Mouse (Mus musculus): ENCODE data around the gene Chst10. TPM values are rescaled to one million over a fixed set of nuclear protein-coding genes. Genes with fewer than 3 reads are reported as not detected.

Gene Chst10
- polyA plus RNA-seq, 1 experiment from 2014 or later: 2.7 TPM

DNA sequence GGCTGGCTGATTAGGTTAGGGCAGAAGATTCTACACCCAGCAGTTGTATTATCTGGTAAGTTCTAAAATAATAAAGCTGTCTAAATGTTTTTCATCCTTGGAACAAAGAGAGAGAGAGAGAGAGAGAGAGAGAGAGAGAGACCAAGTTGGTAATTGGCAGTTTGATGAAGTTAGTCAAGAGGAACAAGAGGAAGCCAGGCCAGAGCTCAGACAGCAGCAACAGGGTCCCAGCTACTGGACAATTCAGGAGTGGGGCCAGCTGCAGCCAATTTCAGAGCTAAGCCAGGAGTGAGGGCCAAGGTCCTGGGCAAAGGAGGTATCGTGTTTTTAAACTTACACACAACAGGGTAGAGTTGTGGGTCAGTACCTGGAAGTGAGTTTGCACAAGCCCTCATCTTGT is 55.1 kb downstream of the Chst10 start:
- Histone ChIP-seq H3K36me3 (no peaks in the 10 kb centered on the region), H3K27me3 (replicated peaks) (peaks cover 9% of the 10 kb centered on the region), H3K4me2 (no peak overlapping the region), H3K9me3 (no peaks in the 10 kb centered on the region), H3K27ac (replicated peaks) (no peak overlapping the region), H3K9ac (no peak overlapping the region), H3K4me3 (no peak overlapping the region), H3K4me1 (no peaks in the 10 kb centered on the region)
- no peak for ATAC-seq (ENCODE audit: extremely low read depth, insufficient number of reproducible peaks, low FRiP score, low TSS enrichment)
- 57% methylated on average over 1 of the region's 1 CpGs for WGBS

DNA sequence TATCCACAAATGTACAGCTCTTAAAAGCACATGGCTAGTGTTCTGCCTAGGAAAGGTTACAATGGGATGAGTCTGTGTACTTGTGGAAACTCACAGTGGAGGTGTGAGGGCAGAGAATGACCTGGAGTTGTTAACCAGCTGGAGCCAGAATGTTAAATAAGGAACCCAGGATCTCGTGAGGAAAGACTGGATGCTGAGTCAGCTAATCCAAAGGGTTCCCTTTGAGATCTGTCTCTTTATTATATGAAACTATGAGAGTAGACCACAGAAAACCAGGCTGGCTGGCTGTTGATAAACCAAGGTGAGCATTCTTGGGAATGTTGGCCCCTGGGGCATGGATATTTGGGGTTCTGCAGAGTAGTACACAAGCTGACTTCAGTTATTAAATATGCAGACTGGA is 58.0 kb downstream of the Chst10 start:
- no peak for ATAC-seq (ENCODE audit: extremely low read depth, insufficient number of reproducible peaks, low FRiP score, low TSS enrichment)
- Histone ChIP-seq H3K36me3 (no peaks in the 10 kb centered on the region), H3K4me3 (no peak overlapping the region), H3K4me1 (peaks cover 6% of the 10 kb centered on the region), H3K27me3 (replicated peaks) (peaks cover 38% of the 10 kb centered on the region), H3K9me3 (no peaks in the 10 kb centered on the region), H3K4me2 (no peak overlapping the region), H3K9ac (no peak overlapping the region), H3K27ac (replicated peaks) (no peak overlapping the region)
- 44% methylated on average over 1 of the region's 1 CpGs for WGBS

GRCm38 (mm10) chr1:38836477-38836872 is 61.5 kb downstream of the Chst10 start, which contains the start of gene Lonrf2:
TSS of gene Lonrf2 (minus strand) at chr1:38836711.
- 2% methylated on average over 47 of the region's 47 CpGs for WGBS
- peak; percentile 14; the same call in 1 of the 2 replicates for ATAC-seq (ENCODE audit: extremely low read depth, insufficient number of reproducible peaks, low FRiP score, low TSS enrichment)
- Histone ChIP-seq H3K27me3 (replicated peaks) (peaks cover 49% of the 10 kb centered on the region), H3K9ac (peak within 1 kb of the TSS; percentile 86), H3K4me3 (peak within 1 kb of the TSS; percentile 72), H3K36me3 (no peaks in the 10 kb centered on the region), H3K9me3 (no peaks in the 10 kb centered on the region), H3K4me1 (peaks cover 6% of the 10 kb centered on the region), H3K27ac (replicated peaks) (0 out of 2 replicates have a peak within 1 kb of the TSS, but pooled peaks have one; percentile 12), H3K4me2 (peak within 1 kb of the TSS; percentile 99)

DNA sequence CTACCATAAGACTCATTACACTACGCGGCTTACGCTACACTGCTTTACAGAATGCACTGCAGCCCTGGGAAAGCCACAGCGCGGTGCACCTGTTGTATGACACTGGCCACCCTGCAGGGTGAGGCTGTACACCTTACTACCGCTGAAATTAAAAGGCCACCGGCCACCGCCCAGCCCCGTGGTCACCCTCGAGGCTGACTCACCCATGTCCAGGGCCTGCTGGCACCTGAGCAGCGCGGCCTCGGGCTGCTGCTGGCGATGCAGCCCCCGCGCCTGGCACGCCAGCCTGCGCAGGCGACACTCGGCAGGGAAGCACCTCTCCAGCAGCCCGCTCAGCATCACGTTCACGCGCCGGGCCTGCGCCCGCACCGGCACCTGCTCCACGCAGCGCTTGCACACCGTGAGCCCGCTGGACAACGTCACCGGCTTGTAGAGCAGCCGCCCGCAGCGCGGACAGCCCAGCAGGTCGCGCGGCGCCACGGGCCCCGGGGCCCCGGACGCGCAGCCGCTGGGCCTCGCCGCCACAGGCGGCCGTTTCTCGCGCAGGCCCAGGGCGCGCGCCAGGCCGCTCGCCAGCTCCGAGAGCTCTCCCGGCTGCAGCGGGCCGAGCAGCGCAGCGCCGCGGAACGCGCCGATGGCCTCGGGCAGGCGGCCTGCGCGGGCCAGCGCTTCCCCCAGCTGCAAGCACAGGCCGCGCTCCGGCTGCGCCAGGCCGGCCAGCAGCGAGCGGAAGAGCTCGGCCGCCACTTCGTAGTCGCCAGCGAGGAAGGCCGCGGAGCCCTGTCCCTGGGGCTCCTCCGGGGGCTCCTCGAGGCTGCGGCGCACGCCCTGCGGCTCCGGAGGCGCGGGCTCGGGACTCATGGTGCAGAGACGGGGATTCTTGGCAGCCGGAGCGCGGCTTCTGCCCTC is 62.1 kb downstream of the Chst10 start:
- 3% methylated on average over 103 of the region's 103 CpGs for WGBS
- peak; percentile 37; the same call in 1 of the 2 replicates for ATAC-seq (ENCODE audit: extremely low read depth, insufficient number of reproducible peaks, low FRiP score, low TSS enrichment)
- Histone ChIP-seq H3K9ac (peak overlapping the region; percentile 86), H3K4me3 (peak overlapping the region; percentile 72), H3K27ac (replicated peaks) (0 out of 2 replicates have a peak overlapping the region, but pooled peaks have one; percentile 12), H3K36me3 (no peaks in the 10 kb centered on the region), H3K4me1 (peaks cover 6% of the 10 kb centered on the region), H3K9me3 (no peaks in the 10 kb centered on the region), H3K4me2 (peak overlapping the region; percentile 99), H3K27me3 (replicated peaks) (peaks cover 49% of the 10 kb centered on the region)

DNA sequence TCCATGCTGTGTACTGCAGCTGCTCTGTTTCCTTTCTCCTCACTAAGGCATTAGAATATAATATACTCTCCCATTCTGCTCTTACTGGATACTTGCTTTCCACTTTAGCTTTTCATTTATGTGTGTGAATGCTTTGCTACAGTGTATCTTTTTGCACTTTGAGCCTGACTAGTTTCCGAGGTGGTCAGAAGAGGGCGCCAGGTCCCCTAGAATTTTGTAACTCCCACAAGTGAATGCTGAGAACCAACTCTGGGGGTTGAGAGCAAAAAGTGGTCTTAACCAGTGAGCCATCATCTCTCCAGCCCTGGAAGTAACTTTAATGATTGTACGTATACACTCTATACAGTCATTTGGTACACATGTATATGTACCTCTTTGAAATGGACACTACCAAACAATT is 63.1 kb downstream of the Chst10 start:
- 34% methylated on average over 3 of the region's 3 CpGs for WGBS
- H3K4me3 ChIP-seq: no peak overlapping the region; the same call in 1 of the 2 replicates
- peaks cover 6% of the 10 kb centered on the region for H3K4me1 ChIP-seq
- H3K9ac ChIP-seq: no peak overlapping the region
- peaks cover 49% of the 10 kb centered on the region for H3K27me3 ChIP-seq (replicated peaks)
- no peak for ATAC-seq (ENCODE audit: extremely low read depth, insufficient number of reproducible peaks, low FRiP score, low TSS enrichment)
- no peaks in the 10 kb centered on the region for H3K36me3 ChIP-seq
- no peak overlapping the region for H3K27ac ChIP-seq (replicated peaks)
- H3K9me3 ChIP-seq: no peaks in the 10 kb centered on the region
- H3K4me2 ChIP-seq: peak overlapping the region; percentile 99

DNA sequence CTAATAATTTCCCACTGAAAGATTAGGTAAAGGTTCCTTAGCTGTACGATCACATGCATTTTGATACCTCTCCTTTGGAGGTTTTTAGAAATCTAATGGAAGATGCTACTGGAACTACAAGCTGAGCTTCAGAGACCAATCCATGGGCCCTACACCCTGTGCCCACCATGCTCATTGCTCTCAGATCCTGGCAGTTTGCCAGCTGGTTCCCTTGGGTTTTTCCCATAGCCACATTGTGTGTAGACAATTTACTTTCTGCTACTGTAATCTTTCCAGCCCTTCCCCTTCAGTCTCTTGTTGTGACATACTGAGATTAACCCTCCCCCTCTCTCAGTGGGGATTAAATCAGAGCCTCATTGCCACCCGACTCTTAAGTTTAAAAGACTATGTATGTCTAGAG is 73.0 kb downstream of the Chst10 start:
- H3K27ac ChIP-seq (replicated peaks): no peak overlapping the region
- H3K4me1 ChIP-seq: no peaks in the 10 kb centered on the region
- no peak overlapping the region for H3K4me3 ChIP-seq
- no peaks in the 10 kb centered on the region for H3K36me3 ChIP-seq
- H3K9ac ChIP-seq: no peak overlapping the region
- H3K9me3 ChIP-seq: no peaks in the 10 kb centered on the region
- H3K27me3 ChIP-seq (replicated peaks): peaks cover 7% of the 10 kb centered on the region
- no peak for ATAC-seq (ENCODE audit: extremely low read depth, insufficient number of reproducible peaks, low FRiP score, low TSS enrichment)
- H3K4me2 ChIP-seq: no peak overlapping the region
- WGBS: 63% methylated on average over 2 of the region's 2 CpGs

DNA sequence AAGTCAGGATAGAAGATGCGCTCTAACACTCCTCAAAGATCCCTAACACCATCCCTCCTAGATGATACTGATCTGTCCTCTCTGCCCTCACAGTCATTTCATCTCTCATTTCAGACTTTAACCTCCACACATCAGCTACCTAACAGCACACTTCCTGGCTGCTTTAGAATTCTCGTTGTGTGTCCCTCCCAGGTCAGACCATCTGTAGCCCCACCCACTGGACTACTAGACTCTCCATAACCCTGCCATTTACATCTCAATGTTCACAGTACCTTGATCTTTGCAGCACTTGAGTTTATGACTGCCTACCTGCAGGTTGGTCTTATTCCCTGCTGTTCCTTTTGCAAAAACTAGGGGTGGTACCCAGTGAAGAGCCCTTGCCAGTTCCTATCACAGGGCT is 74.1 kb downstream of the Chst10 start:
- ATAC-seq (ENCODE audit: extremely low read depth, insufficient number of reproducible peaks, low FRiP score, low TSS enrichment): no peak
- Histone ChIP-seq H3K4me3 (no peak overlapping the region), H3K4me2 (no peak overlapping the region), H3K4me1 (no peaks in the 10 kb centered on the region), H3K27ac (replicated peaks) (no peak overlapping the region), H3K9ac (no peak overlapping the region), H3K9me3 (no peaks in the 10 kb centered on the region), H3K36me3 (no peaks in the 10 kb centered on the region), H3K27me3 (replicated peaks) (peaks cover 7% of the 10 kb centered on the region)
- 66% methylated on average over 2 of the region's 2 CpGs for WGBS

GRCm38 (mm10) chr1:38819691-38820090 is 78.3 kb downstream of the Chst10 start:
- no peak overlapping the region for H3K9ac ChIP-seq

DNA sequence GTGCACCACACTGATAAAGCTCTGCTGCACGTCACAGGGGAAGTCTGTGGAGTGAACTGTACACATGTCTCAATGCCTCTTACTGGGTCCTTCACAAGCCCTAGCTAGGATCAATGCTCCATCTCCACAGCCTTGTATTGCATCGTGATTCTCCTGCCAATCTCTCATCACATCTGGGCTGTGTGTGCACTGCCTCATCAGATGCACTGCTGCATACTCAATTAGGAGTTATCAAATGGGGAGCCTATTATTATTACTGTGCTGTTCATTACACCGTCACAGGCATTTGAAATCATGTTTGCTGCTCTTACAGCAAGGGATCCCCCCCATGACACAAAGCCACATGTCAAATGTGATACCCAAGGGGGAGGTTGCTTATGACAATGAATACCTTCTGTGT is 80.3 kb downstream of the Chst10 start:
- 69% methylated on average over 3 of the region's 3 CpGs for WGBS
- 0 out of 2 replicates have a peak, but pooled peaks cover 5% of the 10 kb centered on the region for H3K36me3 ChIP-seq
- no peak for ATAC-seq (ENCODE audit: extremely low read depth, insufficient number of reproducible peaks, low FRiP score, low TSS enrichment)
- H3K4me3 ChIP-seq: no peak overlapping the region
- H3K27me3 ChIP-seq (replicated peaks): no peaks in the 10 kb centered on the region; the same call in 1 of the 2 replicates
- no peak overlapping the region for H3K4me2 ChIP-seq
- H3K4me1 ChIP-seq: peaks cover 6% of the 10 kb centered on the region; the same call in 1 of the 2 replicates
- H3K27ac ChIP-seq (replicated peaks): no peak overlapping the region
- H3K9ac ChIP-seq: no peak overlapping the region
- H3K9me3 ChIP-seq: no peaks in the 10 kb centered on the region

More at GRCm38 (mm10) chr1:38819691-38820090, 78.3 kb downstream of the Chst10 start:
- no peaks in the 10 kb centered on the region for H3K36me3 ChIP-seq
- peaks cover 7% of the 10 kb centered on the region for H3K27me3 ChIP-seq (replicated peaks)
- H3K4me1 ChIP-seq: peaks cover 6% of the 10 kb centered on the region; the same call in 1 of the 2 replicates
- ATAC-seq (ENCODE audit: extremely low read depth, insufficient number of reproducible peaks, low FRiP score, low TSS enrichment): no peak
- no peak overlapping the region for H3K4me3 ChIP-seq
- H3K9me3 ChIP-seq: no peaks in the 10 kb centered on the region
- H3K27ac ChIP-seq (replicated peaks): no peak overlapping the region
- H3K4me2 ChIP-seq: no peak overlapping the region

- H3K9ac ChIP-seq: no peak overlapping the region
- ATAC-seq (ENCODE audit: extremely low read depth, insufficient number of reproducible peaks, low FRiP score, low TSS enrichment): no peak
- peaks cover 6% of the 10 kb centered on the region; the same call in 1 of the 2 replicates for H3K4me1 ChIP-seq
- no peak overlapping the region for H3K4me2 ChIP-seq
- H3K27me3 ChIP-seq (replicated peaks): no peaks in the 10 kb centered on the region; the same call in 1 of the 2 replicates
- H3K4me3 ChIP-seq: no peak overlapping the region
- no peak overlapping the region for H3K27ac ChIP-seq (replicated peaks)
- H3K9me3 ChIP-seq: no peaks in the 10 kb centered on the region
- WGBS: 70% methylated on average over 9 of the region's 9 CpGs
- H3K36me3 ChIP-seq: peaks cover 7% of the 10 kb centered on the region
Measured at GRCm38 (mm10) chr1:38817268-38817667, 80.7 kb downstream of the Chst10 start.

DNA sequence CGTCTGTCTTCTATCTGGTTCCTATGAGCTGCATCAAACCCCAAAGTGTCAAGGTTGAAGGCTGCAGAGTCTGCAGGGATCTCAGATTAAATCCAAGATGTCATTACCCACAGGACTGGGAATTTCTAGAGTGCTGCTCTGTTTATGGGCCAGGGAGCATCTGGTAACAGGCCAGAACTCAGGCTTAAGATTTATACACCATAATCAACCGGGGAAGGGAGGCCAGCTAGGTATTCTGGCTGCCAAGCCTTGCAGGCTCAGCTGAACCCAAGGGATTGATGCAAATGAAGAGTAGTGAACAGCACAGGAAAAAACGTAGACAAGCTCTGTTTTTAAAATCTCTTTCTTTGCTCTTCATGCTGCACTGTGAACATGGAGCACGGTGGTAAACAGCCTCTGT is 81.7 kb downstream of the Chst10 start:
- ATAC-seq (ENCODE audit: extremely low read depth, insufficient number of reproducible peaks, low FRiP score, low TSS enrichment): no peak
- H3K4me3 ChIP-seq: no peak overlapping the region
- peaks cover 14% of the 10 kb centered on the region for H3K36me3 ChIP-seq
- H3K27ac ChIP-seq (replicated peaks): no peak overlapping the region
- H3K4me1 ChIP-seq: peaks cover 6% of the 10 kb centered on the region; the same call in 1 of the 2 replicates
- H3K9ac ChIP-seq: no peak overlapping the region
- no peaks in the 10 kb centered on the region for H3K9me3 ChIP-seq
- H3K4me2 ChIP-seq: no peak overlapping the region
- WGBS: 53% methylated on average over 4 of the region's 4 CpGs
- no peaks in the 10 kb centered on the region for H3K27me3 ChIP-seq (replicated peaks)
